Mouse (Mus musculus): ENCODE data around the gene Vps8.
"Not testable (repeated sequence)": the region's sequence is repeated elsewhere in the genome, so short reads cannot be mapped to it uniquely, and the experiment has no call there.

Gene Vps8

GRCm38 (mm10) chr16:21673046-21673445 is 250.1 kb downstream of the Vps8 start:
- not testable (repeated sequence) for DNase-seq

- DNase-seq = not testable (repeated sequence)
These were observed 250.7 kb downstream of the Vps8 start for GRCm38 (mm10) chr16:21673651-21674050.

- no peak for DNase-seq
These were observed 253.9 kb downstream of the Vps8 start for GRCm38 (mm10) chr16:21676791-21677190.

- DNase-seq = no peak
These were observed 264.5 kb downstream of the Vps8 start for GRCm38 (mm10) chr16:21687406-21687805.

GRCm38 (mm10) chr16:21689141-21689540 is 266.2 kb downstream of the Vps8 start:
- DNase-seq = no peak

- no peak for DNase-seq
These were observed 267.4 kb downstream of the Vps8 start for GRCm38 (mm10) chr16:21690216-21690755.

- peak; percentile 55 to 72 for DNase-seq
These were observed 271.1 kb downstream of the Vps8 start for GRCm38 (mm10) chr16:21693981-21694462.

Measured in kidney, postnatal 25 days (tissue).